Mouse (Mus musculus): Measurements from ENCODE around the gene Klhdc1.

Gene Klhdc1

GRCm38 (mm10) chr12:69296511-69297410 lies 55.8 kb downstream of the Klhdc1 start, which contains the start of gene Klhdc2:
Klhdc2 (plus strand) TSS chr12:69296681.
- peak; percentile 57 to 80 for DNase-seq (ENCODE audit: low spot score in 2 of 2)

DNA sequence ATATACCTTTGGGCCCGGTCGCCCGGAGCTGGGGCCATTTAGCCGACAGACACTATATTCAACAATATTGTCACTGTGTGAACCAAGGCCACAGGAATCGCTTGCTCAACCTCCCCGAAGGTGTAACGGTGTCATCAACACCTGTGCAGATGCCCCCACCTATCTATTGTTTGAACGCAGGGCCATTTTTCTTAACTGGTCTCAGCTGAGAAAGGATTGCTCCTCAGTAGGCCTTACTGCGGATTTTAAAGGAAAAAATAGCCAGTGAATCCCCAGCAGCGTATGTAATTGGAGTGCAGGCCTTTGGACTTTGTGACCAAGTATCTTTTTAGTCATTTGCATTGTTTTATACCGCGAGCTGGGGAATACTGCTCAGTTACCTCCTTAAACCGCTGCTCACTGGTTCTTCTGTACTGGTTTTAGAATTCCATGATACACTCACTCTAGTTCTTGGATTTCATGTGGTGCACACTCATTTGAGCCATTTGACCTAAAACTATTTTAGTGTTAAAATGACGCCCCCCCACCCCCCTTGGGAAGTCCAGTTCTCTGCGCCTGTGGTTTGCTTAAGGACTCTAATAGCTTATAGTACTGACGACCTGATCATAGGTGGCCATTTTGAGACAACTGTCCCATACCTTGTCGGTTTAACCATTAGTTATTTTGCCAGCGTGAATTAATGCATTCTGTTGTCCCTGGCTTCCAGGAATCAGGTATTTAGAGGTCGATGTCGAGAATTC lies 56.6 kb downstream of the Klhdc1 start:
- DNase-seq (ENCODE audit: low spot score in 2 of 2) = no peak

DNA sequence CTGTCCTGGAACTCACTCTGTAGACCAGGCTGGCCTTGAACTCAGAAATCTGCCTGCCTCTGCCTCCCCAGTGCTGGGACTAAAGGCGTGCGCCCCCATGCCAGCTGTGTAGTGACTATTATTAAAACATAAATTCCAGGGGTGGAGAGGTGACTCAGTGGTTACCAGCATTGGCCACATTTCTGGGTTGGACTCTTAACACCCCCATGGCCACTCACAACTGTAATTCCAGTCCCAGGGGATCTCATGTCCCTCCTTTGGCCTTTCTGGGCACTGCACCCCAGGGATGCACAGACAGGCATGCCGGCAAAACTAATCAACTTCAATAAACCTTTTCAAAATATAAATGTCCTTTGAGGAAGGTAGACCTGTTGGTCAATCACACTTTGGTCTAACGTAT lies 57.3 kb downstream of the Klhdc1 start:
- no peak for DNase-seq (ENCODE audit: low spot score in 2 of 2)

GRCm38 (mm10) chr12:69299231-69299630 lies 58.3 kb downstream of the Klhdc1 start:
- no peak for DNase-seq (ENCODE audit: low spot score in 2 of 2)

DNA sequence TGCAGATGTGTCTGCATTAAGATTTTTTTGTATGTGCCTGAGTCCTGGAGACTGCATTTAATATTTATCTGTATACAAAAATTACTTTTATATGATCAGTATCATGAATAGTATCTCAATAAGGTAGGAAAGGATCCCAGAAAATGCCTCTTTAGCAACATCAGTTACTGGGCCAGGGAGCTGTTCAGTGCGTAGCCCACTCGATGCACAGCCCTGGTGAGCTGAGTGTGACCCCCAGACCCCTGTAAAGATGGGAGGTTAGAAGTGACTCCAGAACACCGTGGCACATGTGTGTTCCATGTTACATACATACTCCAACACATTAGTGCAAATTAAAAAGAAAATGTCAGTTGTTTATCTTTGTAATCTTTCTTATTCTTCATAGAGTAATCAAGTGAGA lies 58.9 kb downstream of the Klhdc1 start:
- DNase-seq (ENCODE audit: low spot score in 2 of 2) = no peak

GRCm38 (mm10) chr12:69300391-69300790 lies 59.4 kb downstream of the Klhdc1 start:
- no peak for DNase-seq (ENCODE audit: low spot score in 2 of 2)

DNA sequence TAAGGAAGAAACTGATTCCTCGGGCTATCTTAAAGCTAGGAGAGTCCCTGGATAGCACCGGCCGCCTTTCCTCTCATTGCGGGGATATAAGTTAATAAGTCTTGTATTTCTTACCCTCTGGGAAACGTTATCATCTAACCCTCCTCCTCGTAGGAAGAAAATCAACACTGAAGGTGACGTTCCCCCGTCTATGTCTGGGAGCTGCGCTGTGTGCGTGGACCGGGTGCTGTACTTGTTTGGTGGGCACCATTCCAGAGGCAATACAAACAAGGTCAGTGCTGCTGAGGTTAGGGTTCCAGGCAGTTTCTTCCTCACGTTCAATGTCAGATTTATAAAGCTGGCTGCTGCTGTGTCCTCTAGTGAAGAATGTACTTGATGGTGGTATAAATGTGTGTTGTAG lies 61.2 kb downstream of the Klhdc1 start:
- no peak for DNase-seq (ENCODE audit: low spot score in 2 of 2)

- DNase-seq (ENCODE audit: low spot score in 2 of 2) = no peak
Observed at GRCm38 (mm10) chr12:69304051-69304450, 63.1 kb downstream of the Klhdc1 start.

GRCm38 (mm10) chr12:69306333-69306732 lies 65.4 kb downstream of the Klhdc1 start:
- DNase-seq (ENCODE audit: low spot score in 2 of 2) = no peak

DNA sequence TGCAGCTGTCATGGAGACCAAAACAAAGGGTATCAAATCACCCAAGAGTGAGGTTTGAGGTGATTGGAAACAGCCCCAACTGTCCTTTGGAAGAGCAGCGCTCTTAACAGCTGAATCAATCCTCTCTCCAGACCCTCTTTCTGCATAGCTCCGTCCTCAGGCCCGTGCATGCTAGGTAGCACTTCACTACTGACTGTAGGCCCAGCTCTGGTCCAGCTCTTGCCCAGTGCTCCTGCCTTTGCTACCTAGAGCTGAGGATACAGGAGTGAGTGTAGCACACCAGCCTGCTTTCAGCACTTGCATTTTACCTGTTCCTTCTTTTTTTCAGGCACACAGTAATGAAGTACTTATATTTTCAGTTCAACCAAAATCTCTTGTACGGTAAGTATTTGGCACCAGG lies 68.7 kb downstream of the Klhdc1 start:
- no peak for DNase-seq (ENCODE audit: low spot score in 2 of 2)

DNA sequence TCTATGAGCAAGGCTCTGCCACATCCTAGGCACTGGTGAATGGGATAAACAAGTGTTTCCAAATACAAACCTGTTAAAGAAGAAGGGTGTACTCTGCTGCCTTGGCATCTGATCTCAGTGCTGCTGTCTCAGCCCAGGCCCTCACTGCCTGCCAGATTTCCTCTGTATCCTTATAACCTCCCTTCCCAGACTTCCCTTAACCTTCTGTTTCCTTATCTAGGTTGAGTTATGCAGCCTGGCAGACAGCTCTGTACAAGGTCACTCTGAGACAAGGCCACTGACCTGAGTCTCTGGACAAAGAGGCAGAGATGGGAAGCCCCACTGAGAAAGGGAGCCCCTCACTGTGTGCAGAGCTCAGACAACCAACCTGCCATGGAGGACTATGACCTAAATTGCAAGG lies 77.5 kb downstream of the Klhdc1 start:
- no peak for DNase-seq (ENCODE audit: low spot score in 2 of 2)

DNA sequence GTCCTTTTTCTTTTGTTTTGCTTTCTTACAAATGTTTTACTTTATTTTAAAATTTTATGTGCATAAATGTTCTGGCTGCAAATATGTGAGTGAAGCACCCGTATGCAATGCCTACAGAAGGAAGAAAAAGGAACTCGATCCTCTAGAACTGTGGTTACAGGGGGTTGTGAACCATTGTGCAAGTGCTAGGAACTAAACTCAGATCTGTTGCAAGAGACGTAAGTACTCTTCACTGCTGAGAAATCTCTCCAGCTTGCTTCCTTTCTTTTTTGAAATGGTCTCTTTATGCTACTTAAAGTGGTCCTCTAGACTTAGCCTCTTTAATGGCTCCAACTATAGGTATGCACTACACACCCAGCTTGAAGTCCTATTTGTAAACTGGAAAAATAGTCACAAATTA lies 90.2 kb downstream of the Klhdc1 start:
- DNase-seq (ENCODE audit: low spot score in 2 of 2) = no peak

GRCm38 (mm10) chr12:69332147-69332546 lies 91.2 kb downstream of the Klhdc1 start:
- DNase-seq (ENCODE audit: low spot score in 2 of 2) = no peak

DNA sequence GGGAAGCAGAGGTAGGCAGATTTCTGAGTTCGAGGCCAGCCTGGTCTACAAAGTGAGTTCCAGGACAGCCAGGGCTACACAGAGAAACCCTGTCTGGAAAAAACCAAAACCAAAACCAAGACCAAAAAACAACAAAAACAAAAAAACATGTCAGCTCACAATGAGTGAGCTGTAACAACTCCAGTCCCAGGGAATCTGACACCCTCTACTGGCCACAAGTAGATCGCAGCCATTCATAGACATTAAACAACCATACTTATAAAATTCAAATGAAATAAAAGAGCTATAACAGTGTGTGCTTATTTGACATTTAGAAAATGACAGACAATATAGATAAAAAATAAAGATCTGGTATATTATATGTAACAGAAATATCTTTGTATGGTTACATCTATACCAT lies 92.6 kb downstream of the Klhdc1 start:
- DNase-seq (ENCODE audit: low spot score in 2 of 2) = no peak
